Mouse (Mus musculus) intestine, postnatal 0 days (tissue): Measurements from ENCODE around the gene Zfp217. TPM values are rescaled to one million over a fixed set of nuclear protein-coding genes. Genes with fewer than 3 reads are reported as not detected.

Experiments
- ATAC-seq: fragments of 200-750 bp; cut with Nextera tagmentation; 2 replicates; pipeline ENCODE4 v1.8.0; 2017; ENCODE audit warnings: mild to moderate bottlenecking, moderate TSS enrichment, moderate library complexity
- H3K27ac ChIP-seq: fragments of 300-500 bp; sonication (generic); 2 replicates; pipeline ENCODE4 v1.5.1; 2014; ENCODE audit warnings: mild to moderate bottlenecking, low read depth, low read length, moderate library complexity
- H3K27me3 ChIP-seq: fragments of 300-500 bp; sonication (generic); replicated peaks from 2 replicates; pipeline ENCODE4 v1.6.1; 2014; ENCODE audit warnings: low read length, mixed read lengths; ENCODE audit not compliant: control insufficient read depth, insufficient read depth
- H3K36me3 ChIP-seq: fragments of 300-500 bp; sonication (generic); 2 replicates; pipeline ENCODE4 v1.6.1; 2014; ENCODE audit warnings: mild to moderate bottlenecking, moderate library complexity; ENCODE audit not compliant: control insufficient read depth, insufficient read depth
- H3K4me1 ChIP-seq: fragments of 300-500 bp; sonication (generic); replicated peaks from 2 replicates; pipeline ENCODE4 v1.6.1; 2014; ENCODE audit warnings: antibody characterized with exemption, low read length, mixed read lengths; ENCODE audit not compliant: control insufficient read depth, insufficient read depth
- H3K4me2 ChIP-seq: fragments of 300-500 bp; sonication (generic); replicated peaks from 2 replicates; pipeline ENCODE4 v1.6.1; 2014; ENCODE audit warnings: low read depth, mild to moderate bottlenecking, moderate library complexity
- H3K4me3 ChIP-seq: fragments of 300-500 bp; sonication (generic); 2 replicates; pipeline ENCODE4 v1.5.1; 2014; ENCODE audit warnings: low read depth, low read length
- H3K9ac ChIP-seq: fragments of 300-500 bp; sonication (generic); 2 replicates; pipeline ENCODE4 v1.6.1; 2014; ENCODE audit warnings: mild to moderate bottlenecking, low read depth, low read length
- H3K9me3 ChIP-seq: fragments of 300-500 bp; sonication (generic); 2 replicates; pipeline ENCODE4 v1.6.1; 2016; ENCODE audit warnings: mixed run types; ENCODE audit not compliant: control insufficient read depth
- CTCF ChIP-seq: sonication (generic); IDR thresholded peaks from 2 replicates; pipeline ENCODE4 v1.5.1; 2016; ENCODE audit warnings: low read depth, mild to moderate bottlenecking, control low read depth, antibody characterized with exemption, moderate library complexity
- WGBS: fragments of 180-500 bp; shearing (Covaris S2); extraction: QIAGEN DNeasy Blood & Tissue Kit; methylation state at CpG from one replicate; pipeline ENCODE4 v1.1.7; 2014; 5-methylcytosine and 5-hydroxymethylcytosine counted together
- polyA plus RNA-seq: library from polyadenylated mRNA; unstranded; fragments of >200 nt; fragmentation: Nextera tagmentation; extraction: Ambion mirVana; gene quantifications from 2 replicates; pipeline ENCODE4 v1.2.1, GENCODE M21; 2015

Gene Zfp217
- polyA plus RNA-seq, 1 experiment from 2014 or later, result 2.2 TPM

DNA sequence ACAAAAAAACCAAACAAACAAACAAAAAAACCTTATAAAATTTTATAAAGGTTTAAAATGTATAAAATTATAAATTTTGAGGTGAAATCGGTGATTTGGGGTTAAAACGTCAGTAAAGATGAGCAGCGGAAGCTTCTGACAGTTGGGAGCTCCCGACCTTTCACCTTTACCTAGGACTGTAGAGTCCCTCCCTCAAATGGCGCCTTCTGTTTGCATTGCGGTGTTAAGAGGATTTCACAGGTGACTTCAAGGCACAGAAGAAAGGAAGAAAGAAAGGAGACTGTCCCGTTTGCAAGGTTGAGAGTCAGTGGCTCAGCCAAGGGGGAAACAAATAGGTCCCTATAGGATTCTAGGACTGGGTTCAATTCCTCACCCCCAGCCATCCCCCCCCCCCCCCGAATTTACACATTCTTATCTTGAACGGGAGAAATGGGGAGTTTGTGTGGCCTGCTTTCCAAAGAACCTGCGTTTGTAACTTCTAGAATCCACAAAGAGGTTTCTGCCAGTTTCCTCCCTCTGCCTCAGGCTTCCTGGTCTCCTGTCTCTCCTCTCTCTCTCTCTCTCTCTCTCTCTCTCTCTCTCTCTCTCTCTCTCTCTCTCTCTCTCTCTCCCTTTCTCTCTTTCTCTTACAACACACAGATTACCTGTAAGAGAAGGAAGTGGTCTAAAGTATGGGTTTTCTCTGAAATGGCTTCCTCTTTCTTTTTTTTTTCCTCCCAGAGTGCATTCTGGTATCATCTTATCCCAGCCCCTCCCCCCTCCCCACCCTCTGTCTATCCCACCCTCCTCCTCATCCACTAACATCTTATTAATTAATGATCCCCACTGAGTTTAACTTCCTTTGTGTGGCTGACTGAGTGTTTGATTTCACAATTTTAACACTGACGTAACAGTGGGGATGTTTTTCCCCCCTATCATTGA lies 9.6 kb upstream of the Zfp217 start:
- 32% methylated on average over 11 of the region's 11 CpGs for WGBS
- H3K27ac ChIP-seq, result no peak overlapping the region
- no peak for TF ChIP-seq CTCF
- no peak overlapping the region for H3K9ac ChIP-seq
- H3K9me3 ChIP-seq, result no peaks in the 10 kb centered on the region
- H3K36me3 ChIP-seq, result no peaks in the 10 kb centered on the region
- H3K4me1 ChIP-seq, result no peaks in the 10 kb centered on the region
- no peak overlapping the region for H3K4me2 ChIP-seq
- H3K27me3 ChIP-seq, result no peaks in the 10 kb centered on the region
- no peak for ATAC-seq
- H3K4me3 ChIP-seq, result no peak overlapping the region

GRCm38 (mm10) chr2:170155089-170155740 lies 7.3 kb upstream of the Zfp217 start:
- Histone ChIP-seq H3K4me2 (peak overlapping the region; percentile 76), H3K27me3 (no peaks in the 10 kb centered on the region), H3K9ac (peak overlapping the region; percentile 28; the same call in 1 of the 2 replicates), H3K4me1 (no peaks in the 10 kb centered on the region), H3K4me3 (peak overlapping the region; percentile 51), H3K9me3 (no peaks in the 10 kb centered on the region), H3K36me3 (no peaks in the 10 kb centered on the region), H3K27ac (peak overlapping the region; percentile 61)
- peak; percentile 40; the same call in 1 of the 2 replicates for ATAC-seq
- 4% methylated on average over 18 of the region's 18 CpGs for WGBS
- peak; percentile 62 for TF ChIP-seq CTCF

DNA sequence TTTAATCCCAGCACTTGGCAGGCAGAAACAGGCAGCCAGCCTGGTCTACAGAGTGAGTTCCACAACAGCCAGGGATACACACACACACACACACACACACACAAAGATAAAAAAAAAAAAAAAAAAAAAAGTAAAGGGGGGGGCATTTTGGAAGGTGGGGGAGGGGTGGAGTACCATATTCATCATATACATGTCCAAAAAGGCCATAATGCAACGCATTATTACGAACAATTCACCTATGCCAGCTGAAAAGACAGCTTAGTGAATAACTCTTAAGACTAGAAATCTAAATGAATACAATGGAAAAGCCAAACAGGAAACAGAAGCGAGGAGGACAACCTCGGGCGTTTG lies 6.8 kb upstream of the Zfp217 start:
- 8% methylated on average over 5 of the region's 5 CpGs for WGBS
- Histone ChIP-seq H3K4me2 (peak overlapping the region; percentile 76), H3K9ac (peak overlapping the region; percentile 28; the same call in 1 of the 2 replicates), H3K27me3 (no peaks in the 10 kb centered on the region), H3K36me3 (no peaks in the 10 kb centered on the region), H3K27ac (peak overlapping the region; percentile 61; the same call in 1 of the 2 replicates), H3K9me3 (no peaks in the 10 kb centered on the region), H3K4me1 (no peaks in the 10 kb centered on the region), H3K4me3 (peak overlapping the region; percentile 51)
- no peak for ATAC-seq
- TF ChIP-seq CTCF, result no peak

DNA sequence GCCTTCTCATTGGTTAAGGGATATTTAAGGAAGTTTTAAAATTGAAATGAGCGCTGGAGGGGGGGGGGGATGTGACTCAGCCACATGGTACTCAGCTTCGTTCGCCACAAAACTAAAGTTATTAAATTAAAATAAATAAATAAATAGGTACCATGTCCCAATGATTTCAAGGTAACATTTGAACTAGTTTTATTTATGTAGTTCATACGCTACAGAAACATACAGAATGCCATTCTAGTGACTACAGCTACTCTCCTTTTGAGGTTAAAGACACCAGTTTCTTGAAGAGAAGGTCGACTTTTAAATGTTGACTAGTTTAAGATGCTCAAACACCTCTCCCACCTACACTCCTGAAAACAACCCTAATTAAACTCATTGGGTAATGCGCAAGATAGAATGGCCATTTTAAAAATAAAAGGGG lies 6.4 kb upstream of the Zfp217 start:
- Histone ChIP-seq H3K27ac (no peak overlapping the region), H3K4me1 (no peaks in the 10 kb centered on the region), H3K9me3 (no peaks in the 10 kb centered on the region), H3K36me3 (no peaks in the 10 kb centered on the region), H3K27me3 (no peaks in the 10 kb centered on the region), H3K9ac (no peak overlapping the region), H3K4me2 (peak overlapping the region; percentile 76), H3K4me3 (peak overlapping the region; percentile 51)
- 22% methylated on average over 6 of the region's 6 CpGs for WGBS
- TF ChIP-seq CTCF, result no peak
- no peak for ATAC-seq

- Histone ChIP-seq H3K4me3 (peak overlapping the region; percentile 51), H3K9me3 (no peaks in the 10 kb centered on the region), H3K27ac (peak overlapping the region; percentile 79), H3K27me3 (no peaks in the 10 kb centered on the region), H3K4me2 (peak overlapping the region; percentile 76), H3K9ac (peak overlapping the region; percentile 54), H3K36me3 (no peaks in the 10 kb centered on the region), H3K4me1 (no peaks in the 10 kb centered on the region)
- 6% methylated on average over 37 of the region's 37 CpGs for WGBS
- ATAC-seq, result peak; percentile 27; the same call in 1 of the 2 replicates
- no peak for TF ChIP-seq CTCF
Measured at GRCm38 (mm10) chr2:170153421-170154271, 5.7 kb upstream of the Zfp217 start.
